Mouse (Mus musculus): ENCODE measurements around the gene Crabp2. TPM values are rescaled to one million over a fixed set of nuclear protein-coding genes. Genes with fewer than 3 reads are reported as not detected.
A peak's percentile ranks its signal among the peaks of the same experiment; 100 is the strongest.

The Crabp2 gene
- polyA plus RNA-seq, 1 experiment, result 67.6 TPM

GRCm38 (mm10) chr3:87920270-87920943 is 28.1 kb upstream of the Crabp2 start:
- no peak for TF ChIP-seq POLR2A (IDR thresholded peaks at IDR 0.05; ENCODE audit: insufficient read length, low read depth)

GRCm38 (mm10) chr3:87924996-87925395 is 23.5 kb upstream of the Crabp2 start:
- Histone ChIP-seq H3K36me3 (ENCODE audit: control insufficient read depth, insufficient read depth) (peaks cover 40% of the 10 kb centered on the region), H3K79me2 (ENCODE audit: control insufficient read depth, insufficient read depth) (peaks cover 28% of the 10 kb centered on the region), H3ac (ENCODE audit: control insufficient read depth, insufficient read length) (no peak overlapping the region), H3K27me3 (ENCODE audit: control insufficient read depth, insufficient read depth, insufficient read length) (no peaks in the 10 kb centered on the region), H3K4me3 (no peak overlapping the region), H3K4me2 (ENCODE audit: low read depth) (no peak overlapping the region)
- peak; percentile 53 for TF ChIP-seq POLR2AphosphoS2 (IDR thresholded peaks at IDR 0.05; ENCODE audit: insufficient read length, low read depth)
- no peak for TF ChIP-seq E2F4 (IDR thresholded peaks at IDR 0.05; ENCODE audit: insufficient read depth)
- TF ChIP-seq TCF3 (IDR thresholded peaks at IDR 0.05; ENCODE audit: insufficient read length, low read depth), result no peak
- no peak for TF ChIP-seq REST (IDR thresholded peaks at IDR 0.05; ENCODE audit: insufficient read depth, insufficient read length)
- no peak for TF ChIP-seq USF1 (IDR thresholded peaks at IDR 0.05; ENCODE audit: low read depth)

More at GRCm38 (mm10) chr3:87920270-87920943, 28.1 kb upstream of the Crabp2 start:
- Histone ChIP-seq H3ac (ENCODE audit: control insufficient read depth, insufficient read length) (peak overlapping the region; percentile 48), H3K4me2 (ENCODE audit: low read depth) (peak overlapping the region; percentile 100), H3K4me3 (peak overlapping the region; percentile 46), H3K79me2 (ENCODE audit: control insufficient read depth, insufficient read depth) (peaks cover 15% of the 10 kb centered on the region), H3K27me3 (ENCODE audit: control insufficient read depth, insufficient read depth, insufficient read length) (no peaks in the 10 kb centered on the region), H3K36me3 (ENCODE audit: control insufficient read depth, insufficient read depth) (peaks cover 40% of the 10 kb centered on the region)

- peak; percentile 62 for TF ChIP-seq POLR2AphosphoS2 (IDR thresholded peaks at IDR 0.05; ENCODE audit: insufficient read length, low read depth)
- TF ChIP-seq MYOG (IDR thresholded peaks at IDR 0.05; ENCODE audit: control insufficient read depth in 1 of 3, insufficient read depth in 1 of 3, insufficient read length in 2 of 3, low read depth in 2 of 3), result no peak
- H3K4me2 ChIP-seq (ENCODE audit: low read depth), result no peak overlapping the region
- H3K27me3 ChIP-seq (ENCODE audit: control insufficient read depth, insufficient read depth, insufficient read length), result no peaks in the 10 kb centered on the region
- H3K79me2 ChIP-seq (ENCODE audit: control insufficient read depth, insufficient read depth), result peaks cover 37% of the 10 kb centered on the region
- no peak overlapping the region for H3ac ChIP-seq (ENCODE audit: control insufficient read depth, insufficient read length)
- peaks cover 43% of the 10 kb centered on the region for H3K36me3 ChIP-seq (ENCODE audit: control insufficient read depth, insufficient read depth)
- H3K4me3 ChIP-seq, result no peak overlapping the region
Observed at GRCm38 (mm10) chr3:87927452-87927851, 21.0 kb upstream of the Crabp2 start.

GRCm38 (mm10) chr3:87929341-87930077 is 19.0 kb upstream of the Crabp2 start:
- Histone ChIP-seq H3K36me3 (ENCODE audit: control insufficient read depth, insufficient read depth) (peaks cover 28% of the 10 kb centered on the region), H3ac (ENCODE audit: control insufficient read depth, insufficient read length) (peak overlapping the region; percentile 79), H3K4me3 (peak overlapping the region; percentile 96), H3K79me2 (ENCODE audit: control insufficient read depth, insufficient read depth) (peaks cover 55% of the 10 kb centered on the region), H3K27me3 (ENCODE audit: control insufficient read depth, insufficient read depth, insufficient read length) (no peaks in the 10 kb centered on the region), H3K4me2 (ENCODE audit: low read depth) (peak overlapping the region; percentile 100)
- no peak for TF ChIP-seq POLR2AphosphoS2 (IDR thresholded peaks at IDR 0.05; ENCODE audit: insufficient read length, low read depth)
- no peak for TF ChIP-seq TCF3 (IDR thresholded peaks at IDR 0.05; ENCODE audit: insufficient read length, low read depth)
- TF ChIP-seq USF1 (IDR thresholded peaks at IDR 0.05; ENCODE audit: low read depth), result no peak
- no peak for TF ChIP-seq CEBPB (IDR thresholded peaks at IDR 0.05; ENCODE audit: insufficient read depth, poor library complexity, severe bottlenecking)
- TF ChIP-seq MAX (IDR thresholded peaks at IDR 0.05; ENCODE audit: low read depth), result no peak
- no peak for TF ChIP-seq REST (IDR thresholded peaks at IDR 0.05; ENCODE audit: insufficient read depth, insufficient read length)
- no peak for TF ChIP-seq MYOG (IDR thresholded peaks at IDR 0.05; ENCODE audit: control insufficient read depth in 1 of 3, insufficient read depth in 1 of 3, insufficient read length in 2 of 3, low read depth in 2 of 3)
- TF ChIP-seq MYOD1 (IDR thresholded peaks at IDR 0.05; ENCODE audit: control insufficient read depth in 1 of 3, insufficient read length in 2 of 3, low read depth in 2 of 3), result no peak
- no peak for TF ChIP-seq POLR2A (IDR thresholded peaks at IDR 0.05; ENCODE audit: insufficient read length, low read depth)
- TF ChIP-seq TCF12 (IDR thresholded peaks at IDR 0.05; ENCODE audit: insufficient read depth, poor library complexity, severe bottlenecking), result no peak
- no peak for TF ChIP-seq SRF (IDR thresholded peaks at IDR 0.05; ENCODE audit: control insufficient read depth, insufficient read length, low read depth)
- TF ChIP-seq E2F4 (IDR thresholded peaks at IDR 0.05; ENCODE audit: insufficient read depth), result no peak

GRCm38 (mm10) chr3:87930078-87930795 is 18.2 kb upstream of the Crabp2 start, which contains the start of the genes Isg20l2 and Rrnad1:
Gene Isg20l2 (plus strand): TSS chr3:87930314.
Gene Rrnad1 (minus strand): TSS chr3:87930717.
- Histone ChIP-seq H3K4me2 (ENCODE audit: low read depth) (peak within 1 kb of the TSS; percentile 100), H3K79me2 (ENCODE audit: control insufficient read depth, insufficient read depth) (peaks cover 55% of the 10 kb centered on the region), H3K27me3 (ENCODE audit: control insufficient read depth, insufficient read depth, insufficient read length) (no peaks in the 10 kb centered on the region), H3K4me3 (peak within 1 kb of the TSS; percentile 96), H3K36me3 (ENCODE audit: control insufficient read depth, insufficient read depth) (peaks cover 25% of the 10 kb centered on the region), H3ac (ENCODE audit: control insufficient read depth, insufficient read length) (peak within 1 kb of the TSS; percentile 79)
- TF ChIP-seq MYOD1 (IDR thresholded peaks at IDR 0.05; ENCODE audit: control insufficient read depth in 1 of 3, insufficient read length in 2 of 3, low read depth in 2 of 3) (peak in 1 of 3 experiments; percentile 13), CEBPB (IDR thresholded peaks at IDR 0.05; ENCODE audit: insufficient read depth, poor library complexity, severe bottlenecking) (no peak), SRF (IDR thresholded peaks at IDR 0.05; ENCODE audit: control insufficient read depth, insufficient read length, low read depth) (peak; percentile 89), E2F4 (IDR thresholded peaks at IDR 0.05; ENCODE audit: insufficient read depth) (no peak), TCF12 (IDR thresholded peaks at IDR 0.05; ENCODE audit: insufficient read depth, poor library complexity, severe bottlenecking) (no peak), POLR2AphosphoS2 (IDR thresholded peaks at IDR 0.05; ENCODE audit: insufficient read length, low read depth) (peak; percentile 93), POLR2A (IDR thresholded peaks at IDR 0.05; ENCODE audit: insufficient read length, low read depth) (peak; percentile 79), USF1 (IDR thresholded peaks at IDR 0.05; ENCODE audit: low read depth) (no peak), TCF3 (IDR thresholded peaks at IDR 0.05; ENCODE audit: insufficient read length, low read depth) (no peak), MYOG (IDR thresholded peaks at IDR 0.05; ENCODE audit: control insufficient read depth in 1 of 3, insufficient read depth in 1 of 3, insufficient read length in 2 of 3, low read depth in 2 of 3) (peak in 2 of 3 experiments; percentile 53 to 64)

Data from myocyte (in vitro differentiated cells).